Mouse (Mus musculus) kidney, postnatal 10 days (tissue): ENCODE data around the gene Rftn1.
A peak's percentile ranks its signal among the peaks of the same experiment; 100 is the strongest.

Experiments used
- DNase-seq: peaks from one replicate; pipeline ENCODE4 v3.0.0; 2021; ENCODE audit warnings: mixed read lengths

Gene Rftn1

GRCm38 (mm10) chr17:50201828-50202445 lies 11.5 kb upstream of the Rftn1 start:
- no peak for DNase-seq

DNA sequence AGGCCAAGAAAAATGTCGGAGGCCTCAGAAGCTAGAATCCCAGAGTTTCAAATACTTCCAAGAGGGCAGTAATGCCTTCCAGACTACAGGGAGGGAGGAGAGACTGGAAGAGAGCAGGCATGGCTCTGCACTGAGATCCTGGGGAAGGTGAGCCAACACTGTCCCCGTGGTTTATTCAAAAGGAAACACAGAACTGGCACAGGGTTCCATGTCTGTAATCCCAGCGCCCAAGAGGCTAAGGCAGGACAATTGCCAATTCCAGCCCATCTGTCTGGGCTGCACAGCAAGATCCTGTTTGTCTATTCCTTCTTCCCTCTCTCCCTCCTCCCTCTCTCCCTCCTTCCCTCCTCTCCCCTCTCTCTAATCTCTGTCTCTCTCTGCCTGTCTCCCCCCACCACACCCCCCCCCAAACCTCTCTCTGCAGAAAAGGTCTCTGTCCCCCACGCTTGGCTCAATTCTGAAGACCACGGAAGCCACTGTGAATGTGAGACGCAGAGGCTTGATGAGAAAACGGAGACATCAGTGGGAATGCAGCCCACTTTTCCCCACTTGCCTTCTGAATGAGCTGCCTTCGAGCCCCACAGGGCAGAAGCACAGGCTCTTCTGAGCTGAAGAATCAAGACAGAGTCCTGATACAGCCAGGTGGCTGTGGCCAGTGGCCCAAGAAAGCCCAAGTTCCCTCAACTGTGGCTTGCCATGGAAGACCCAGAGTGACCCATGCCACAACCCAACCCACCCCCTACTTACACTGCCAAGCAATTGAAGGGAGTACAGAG lies 8.8 kb upstream of the Rftn1 start:
- no peak for DNase-seq

GRCm38 (mm10) chr17:50197572-50197971 lies 7.1 kb upstream of the Rftn1 start:
- no peak for DNase-seq

DNA sequence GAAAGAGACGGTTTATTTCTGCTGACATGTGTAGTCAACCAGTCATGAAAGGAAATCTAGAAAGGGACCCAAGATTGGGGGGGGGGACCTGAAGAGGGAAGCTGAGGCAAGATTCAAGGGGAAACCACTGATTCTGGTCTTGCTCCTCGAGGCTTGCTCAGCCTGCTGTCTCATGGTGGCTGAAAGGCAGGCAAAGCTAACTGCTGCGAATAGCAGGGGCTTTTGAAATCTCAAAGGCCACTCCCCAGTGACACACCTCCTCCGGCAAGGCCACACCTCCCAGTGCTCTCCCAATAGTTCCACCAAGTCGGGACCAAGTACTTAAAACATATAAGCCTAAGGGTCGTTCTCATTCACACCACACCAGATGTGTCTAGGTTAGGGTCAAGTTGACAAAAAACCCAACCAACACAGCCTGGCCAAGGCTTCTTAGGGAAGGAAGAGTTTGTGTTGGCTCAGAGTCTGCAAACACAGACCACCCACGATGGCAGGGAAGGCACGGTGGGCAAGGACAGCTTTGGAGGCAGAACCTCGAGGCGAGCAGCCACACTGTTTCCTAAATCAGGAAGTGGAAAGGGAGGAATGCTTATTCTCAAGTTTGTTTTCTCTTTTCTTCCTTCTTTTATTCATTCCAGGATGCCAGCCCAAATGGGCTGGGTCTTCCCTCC lies 5.7 kb upstream of the Rftn1 start:
- DNase-seq, result no peak

DNA sequence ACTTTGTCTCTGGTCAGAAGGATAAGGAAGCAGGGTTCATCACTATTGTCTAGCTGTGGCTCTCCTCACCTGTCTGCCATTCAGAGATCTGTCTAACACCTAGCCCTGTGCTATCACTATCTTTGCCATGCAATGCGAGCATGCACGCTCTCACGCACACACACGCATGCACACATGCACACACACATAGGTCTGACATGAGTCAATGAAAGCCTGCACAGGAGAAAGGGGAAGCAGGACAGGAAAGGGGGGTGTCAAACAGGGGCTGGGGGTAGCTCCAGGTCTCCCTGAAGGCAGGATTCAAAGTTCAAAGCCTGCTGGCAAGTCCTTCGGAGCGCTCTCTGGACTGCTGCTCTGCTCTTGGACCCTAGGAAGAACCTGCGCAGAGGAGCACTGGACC lies 4.9 kb upstream of the Rftn1 start:
- DNase-seq, result no peak

DNA sequence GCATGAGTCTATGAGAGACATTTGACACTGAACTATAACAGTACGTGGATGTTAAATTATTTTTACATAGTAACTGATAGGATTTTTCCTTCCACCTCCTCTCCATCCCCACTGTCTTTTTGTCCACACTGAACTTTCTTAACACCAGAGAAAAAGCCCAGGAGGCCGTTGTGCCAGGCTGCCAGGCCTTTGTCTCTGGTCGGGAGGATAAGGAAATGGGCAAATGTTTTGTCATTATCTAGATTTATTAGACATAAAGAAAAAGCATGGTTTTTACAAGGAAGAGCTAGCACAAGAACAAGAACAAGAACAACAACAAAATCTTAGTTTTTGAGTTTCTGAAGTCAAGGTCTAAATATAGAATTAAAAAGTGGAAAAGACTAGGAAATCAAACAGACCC lies 4.1 kb upstream of the Rftn1 start:
- no peak for DNase-seq

GRCm38 (mm10) chr17:50193653-50194052 lies 3.2 kb upstream of the Rftn1 start:
- peak; percentile 57 for DNase-seq

DNA sequence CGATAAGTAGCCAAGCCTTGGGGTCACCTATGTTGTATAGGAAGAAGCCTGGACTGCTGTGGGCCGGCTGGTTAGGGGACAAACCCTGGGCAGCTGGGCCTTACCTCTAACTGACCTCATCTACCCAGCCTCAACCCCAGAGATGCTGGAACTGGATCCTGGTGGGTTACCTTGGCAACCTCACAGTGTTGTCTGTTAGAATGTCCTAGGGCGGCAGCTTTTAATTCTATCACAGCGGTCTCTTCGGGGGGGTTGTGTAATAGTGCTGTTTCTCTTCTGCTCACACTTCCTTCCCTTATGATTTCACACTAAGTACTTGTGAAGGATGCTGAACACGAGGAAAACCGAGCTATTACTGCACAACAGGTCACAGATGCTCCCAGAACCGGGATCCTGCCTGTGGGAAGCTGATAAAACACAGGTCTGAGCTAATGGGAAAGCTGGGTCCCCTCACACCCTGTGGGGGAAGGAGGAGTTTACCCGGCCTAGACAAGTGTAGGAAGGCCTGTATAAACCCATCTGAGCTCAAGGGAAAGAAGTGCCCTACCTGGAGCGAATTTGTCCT lies 2.0 kb upstream of the Rftn1 start:
- no peak for DNase-seq

- no peak for DNase-seq
Measured at GRCm38 (mm10) chr17:50191318-50191957, 964 bp upstream of the Rftn1 start.

DNA sequence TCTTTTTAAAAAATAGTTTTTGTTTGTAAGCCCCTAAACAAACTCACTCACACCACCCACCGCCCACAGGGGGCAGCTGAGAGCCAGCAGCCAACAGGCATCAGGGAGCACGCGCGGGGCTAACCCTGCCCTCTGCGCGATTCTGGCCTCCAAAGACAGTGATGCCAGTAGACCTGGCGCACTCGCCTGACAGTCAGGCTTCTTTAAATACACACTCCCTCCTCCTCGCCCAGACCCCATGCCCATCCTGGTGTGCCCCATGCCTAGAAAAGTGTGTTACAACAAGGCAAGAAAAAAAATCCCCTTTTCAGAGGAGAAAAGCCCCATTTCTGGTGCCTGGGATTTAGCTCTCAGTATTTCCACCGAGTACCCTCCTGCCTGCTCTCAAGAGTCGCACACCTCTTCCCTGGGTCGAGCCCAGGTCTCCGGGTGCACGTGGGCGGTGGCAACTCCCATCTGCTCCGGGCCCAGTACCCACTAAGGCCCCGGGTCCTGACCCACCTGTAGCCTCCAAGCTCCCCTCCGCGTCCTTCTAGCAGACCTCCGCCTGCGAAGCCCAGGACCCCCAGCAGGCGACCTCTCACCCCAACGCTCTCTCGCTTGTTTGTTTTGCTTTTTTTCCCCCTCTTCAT lies 977 bp downstream of the Rftn1 start:
- peak; percentile 84 for DNase-seq

DNA sequence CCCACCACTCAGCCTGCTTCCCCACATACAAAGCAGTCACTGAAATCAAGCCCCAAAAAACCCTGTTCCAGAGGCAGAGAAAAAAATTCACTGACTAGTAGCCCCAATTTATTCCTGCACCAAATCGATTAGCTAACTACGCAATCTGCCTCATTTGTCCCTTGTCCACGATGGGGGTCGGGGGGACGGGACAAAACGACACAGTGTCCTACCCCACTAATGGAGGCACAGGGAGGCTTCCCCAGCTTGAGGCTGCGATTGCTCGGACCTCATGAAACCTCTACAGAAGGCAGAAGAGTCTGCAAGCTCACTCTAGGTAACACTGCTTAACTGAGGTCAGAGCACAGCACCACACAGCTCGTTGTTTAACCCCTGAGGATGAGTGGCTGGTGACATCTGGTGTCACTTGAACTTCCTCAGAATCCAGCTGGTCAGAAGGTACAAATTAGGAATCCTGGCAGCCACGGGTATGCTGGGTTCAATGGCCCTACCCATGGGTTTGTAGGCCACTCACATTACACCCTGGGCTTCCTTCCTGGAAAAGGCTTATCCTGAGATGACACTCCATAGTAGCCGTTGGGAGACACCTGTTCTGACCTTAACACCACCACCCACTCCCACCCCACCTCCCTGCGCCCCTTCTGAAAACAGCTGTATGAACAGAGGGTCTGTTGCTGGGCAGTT lies 1.7 kb downstream of the Rftn1 start:
- DNase-seq, result no peak

- no peak for DNase-seq
Measured at GRCm38 (mm10) chr17:50185616-50186015, 4.9 kb downstream of the Rftn1 start.

DNA sequence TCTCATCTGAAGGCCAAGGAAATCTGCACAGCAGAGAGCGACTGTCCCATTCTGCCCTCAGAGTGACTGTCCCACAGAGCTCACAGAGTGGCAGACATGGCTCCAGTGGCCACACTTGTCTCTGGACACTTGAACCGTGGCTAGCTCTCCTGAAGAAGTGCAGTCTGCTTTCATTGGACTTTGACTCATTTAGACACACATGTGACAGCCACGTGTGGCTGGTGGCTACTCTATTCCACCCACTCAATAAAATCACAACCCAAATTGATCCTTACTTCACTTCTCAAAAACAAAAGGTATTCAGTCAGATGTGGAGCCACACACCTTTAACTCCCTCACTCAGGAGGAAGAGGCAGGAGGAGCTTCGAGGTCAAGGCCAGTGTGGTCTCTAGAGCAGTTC lies 5.4 kb downstream of the Rftn1 start:
- no peak for DNase-seq

- DNase-seq, result no peak
Measured at GRCm38 (mm10) chr17:50184217-50185038, 6.0 kb downstream of the Rftn1 start.

- no peak for DNase-seq
Measured at GRCm38 (mm10) chr17:50183300-50183699, 7.2 kb downstream of the Rftn1 start.

DNA sequence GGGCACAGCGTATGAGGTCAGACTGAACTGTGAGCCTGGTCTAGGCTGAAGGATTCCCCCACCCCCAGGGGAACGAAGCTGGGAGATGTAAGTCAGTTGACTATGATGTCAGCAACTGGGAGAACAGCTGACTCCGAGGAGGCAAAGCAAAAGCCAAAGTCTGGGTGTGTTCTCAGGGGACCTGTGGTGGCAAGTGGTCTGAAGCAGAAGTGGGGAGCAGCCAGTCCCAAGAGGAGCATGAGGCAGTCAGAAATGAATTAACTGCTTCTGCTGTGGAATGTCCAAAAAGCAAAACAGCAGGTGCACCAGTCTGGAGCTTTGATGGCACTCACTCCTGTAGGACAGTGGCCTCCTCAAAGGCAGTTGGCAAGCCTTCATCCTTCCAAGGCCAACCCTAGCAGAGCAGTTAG lies 7.9 kb downstream of the Rftn1 start:
- no peak for DNase-seq

DNA sequence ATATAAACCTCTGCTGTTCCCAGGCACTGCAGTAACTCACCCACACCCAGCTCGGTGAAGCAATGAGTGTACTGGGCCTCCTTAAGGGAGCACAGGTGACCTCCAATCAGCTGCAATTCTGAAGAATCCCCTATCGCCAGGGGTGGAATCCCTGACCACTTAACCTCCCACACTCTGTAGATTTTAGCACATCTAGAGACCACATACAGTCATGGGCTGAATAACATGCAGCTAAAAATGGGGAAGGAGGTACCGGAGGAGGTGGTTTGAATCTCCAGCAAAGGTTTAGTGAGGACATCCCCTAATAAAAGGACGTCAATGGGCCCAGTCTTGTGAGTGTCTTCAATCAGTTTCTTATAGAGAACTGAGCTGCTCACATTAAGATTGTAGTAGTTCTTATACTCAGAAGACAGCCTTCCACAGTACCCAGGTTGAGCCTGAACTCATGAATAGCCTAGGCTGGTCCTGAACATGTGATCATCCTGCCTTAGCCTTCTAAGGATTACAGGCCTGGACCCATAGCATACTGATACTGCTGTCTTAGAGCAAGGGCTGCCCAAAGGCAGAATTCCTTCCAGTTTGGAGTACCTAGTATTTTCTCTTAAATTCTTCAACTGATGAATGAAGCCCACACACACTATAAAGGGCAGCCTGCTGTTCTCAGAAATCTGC lies 9.4 kb downstream of the Rftn1 start:
- DNase-seq, result no peak

GRCm38 (mm10) chr17:50173776-50174175 lies 16.7 kb downstream of the Rftn1 start:
- DNase-seq, result no peak

DNA sequence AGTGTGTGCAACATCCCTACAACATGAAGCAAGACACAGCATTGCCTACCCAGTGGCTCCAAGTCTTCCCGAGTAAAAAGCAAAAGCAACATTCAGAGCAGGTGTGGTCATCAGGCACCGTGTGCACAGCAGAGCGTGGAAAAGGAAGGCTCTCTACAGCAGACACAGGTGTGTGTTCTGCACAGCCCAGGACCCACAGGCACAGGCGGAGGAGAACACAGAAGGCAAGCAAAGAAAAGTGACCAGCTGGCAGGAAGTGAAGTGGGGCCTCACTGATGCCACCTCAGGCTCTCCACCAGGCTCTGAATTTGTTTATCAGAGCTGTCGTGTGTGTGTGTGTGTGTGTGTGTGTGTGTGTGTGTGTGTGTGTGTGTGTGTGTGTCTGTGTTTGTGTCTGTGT lies 17.1 kb downstream of the Rftn1 start:
- DNase-seq, result no peak

DNA sequence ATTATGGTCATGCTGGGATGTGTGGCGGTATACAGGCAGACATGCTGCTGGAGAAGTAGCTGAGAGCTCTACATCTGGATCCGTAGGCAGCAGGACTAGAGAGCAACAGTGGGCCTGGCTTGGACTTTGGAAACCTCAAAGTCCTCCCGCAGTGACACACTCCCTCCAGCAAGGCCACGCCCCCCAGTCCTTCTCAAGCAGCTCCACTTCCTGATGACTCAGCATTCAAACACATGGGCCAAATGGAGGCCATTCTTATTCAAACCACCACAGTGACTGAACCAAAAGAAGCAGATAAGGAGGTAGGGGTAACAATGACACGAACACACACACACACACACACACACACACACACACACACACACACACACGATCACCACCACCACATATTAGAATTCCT lies 17.7 kb downstream of the Rftn1 start:
- no peak for DNase-seq
